Mouse (Mus musculus): ENCODE results near the gene Caln1.

Gene Caln1

GRCm38 (mm10) chr5:130395142-130395541 is 25.9 kb downstream of the Caln1 start:
- DNase-seq, result no peak

GRCm38 (mm10) chr5:130400136-130400917 is 31.1 kb downstream of the Caln1 start:
- DNase-seq, result no peak

GRCm38 (mm10) chr5:130405201-130405600 is 35.9 kb downstream of the Caln1 start:
- DNase-seq, result no peak

- DNase-seq, result no peak
These were observed 40.5 kb downstream of the Caln1 start for GRCm38 (mm10) chr5:130409706-130410105.

- DNase-seq, result no peak
These were observed 42.3 kb downstream of the Caln1 start for GRCm38 (mm10) chr5:130411516-130411915.

- DNase-seq, result no peak
These were observed 78.2 kb downstream of the Caln1 start for GRCm38 (mm10) chr5:130447438-130447837.

GRCm38 (mm10) chr5:130448491-130448890 is 79.2 kb downstream of the Caln1 start:
- DNase-seq, result no peak

- no peak for DNase-seq
These were observed 79.9 kb downstream of the Caln1 start for GRCm38 (mm10) chr5:130448931-130449856.

- no peak for DNase-seq
These were observed 80.8 kb downstream of the Caln1 start for GRCm38 (mm10) chr5:130450031-130450541.

GRCm38 (mm10) chr5:130458076-130458475 is 88.8 kb downstream of the Caln1 start:
- no peak for DNase-seq

- no peak for DNase-seq
These were observed 103.0 kb downstream of the Caln1 start for GRCm38 (mm10) chr5:130472209-130472608.

- no peak for DNase-seq
These were observed 105.6 kb downstream of the Caln1 start for GRCm38 (mm10) chr5:130474876-130475275.

GRCm38 (mm10) chr5:130476741-130477140 is 107.5 kb downstream of the Caln1 start:
- no peak for DNase-seq

- no peak for DNase-seq
These were observed 111.0 kb downstream of the Caln1 start for GRCm38 (mm10) chr5:130480290-130480689.

GRCm38 (mm10) chr5:130491471-130491870 is 122.2 kb downstream of the Caln1 start:
- no peak for DNase-seq

- no peak for DNase-seq
These were observed 123.0 kb downstream of the Caln1 start for GRCm38 (mm10) chr5:130492305-130492704.

GRCm38 (mm10) chr5:130502541-130502940 is 133.3 kb downstream of the Caln1 start:
- no peak for DNase-seq

- DNase-seq, result no peak
These were observed 135.6 kb downstream of the Caln1 start for GRCm38 (mm10) chr5:130504891-130505290.

- DNase-seq, result no peak
These were observed 141.3 kb downstream of the Caln1 start for GRCm38 (mm10) chr5:130510516-130510915.

GRCm38 (mm10) chr5:130515395-130515794 is 146.1 kb downstream of the Caln1 start:
- DNase-seq, result no peak

GRCm38 (mm10) chr5:130520527-130520926 is 151.3 kb downstream of the Caln1 start:
- no peak for DNase-seq

GRCm38 (mm10) chr5:130527416-130527815 is 158.2 kb downstream of the Caln1 start:
- DNase-seq, result no peak

- DNase-seq, result no peak
These were observed 178.2 kb downstream of the Caln1 start for GRCm38 (mm10) chr5:130547496-130547895.

- DNase-seq, result no peak
These were observed 184.7 kb downstream of the Caln1 start for GRCm38 (mm10) chr5:130553916-130554315.

Measured in kidney, adult 11 months (tissue).